Mouse (Mus musculus) forebrain, embryonic 10.5 days (tissue): ENCODE results near the gene Cyth3. TPM values are rescaled to one million over a fixed set of nuclear protein-coding genes. Genes with fewer than 3 reads are reported as not detected.

Experiments
- DNase-seq: peaks from one replicate; pipeline ENCODE4 v3.0.0-alpha.2; 2017; ENCODE audit warnings: low spot score; ENCODE audit errors: extremely low spot score
- H3K27ac ChIP-seq: fragments of 300-500 bp; sonication (generic); 2 replicates; pipeline ENCODE4 v1.5.1; 2016; ENCODE audit warnings: mild to moderate bottlenecking
- H3K27me3 ChIP-seq: fragments of 300-500 bp; sonication (generic); 2 replicates; pipeline ENCODE4 v1.6.1; 2016; ENCODE audit warnings: mild to moderate bottlenecking; ENCODE audit not compliant: poor library complexity, severe bottlenecking
- H3K36me3 ChIP-seq: fragments of 300-500 bp; sonication (generic); replicated peaks from 2 replicates; pipeline ENCODE4 v1.6.1; 2016; ENCODE audit warnings: mild to moderate bottlenecking, moderate library complexity
- H3K4me1 ChIP-seq: fragments of 300-500 bp; sonication (generic); 2 replicates; pipeline ENCODE4 v1.6.1; 2016
- H3K4me3 ChIP-seq: fragments of 300-500 bp; sonication (generic); 2 replicates; pipeline ENCODE4 v1.5.1; 2016; ENCODE audit warnings: mild to moderate bottlenecking, moderate library complexity
- H3K9me3 ChIP-seq: fragments of 300-500 bp; sonication (generic); 2 replicates; pipeline ENCODE4 v1.6.1; 2016; ENCODE audit warnings: mild to moderate bottlenecking, moderate library complexity
- WGBS: fragments of 180-500 bp; shearing (Covaris S2); methylation state at CpG from one replicate; pipeline ENCODE4 v1.1.7; 2016; 5-methylcytosine and 5-hydroxymethylcytosine counted together
- polyA plus RNA-seq: library from polyadenylated mRNA; unstranded; fragments of >200 nt; fragmentation: Nextera tagmentation; extraction: Ambion mirVana; gene quantifications from 2 replicates; pipeline ENCODE4 v1.2.1, GENCODE M21; 2016

Gene Cyth3
- polyA plus RNA-seq, 1 experiment from 2014 or later, result 31.6 TPM

DNA sequence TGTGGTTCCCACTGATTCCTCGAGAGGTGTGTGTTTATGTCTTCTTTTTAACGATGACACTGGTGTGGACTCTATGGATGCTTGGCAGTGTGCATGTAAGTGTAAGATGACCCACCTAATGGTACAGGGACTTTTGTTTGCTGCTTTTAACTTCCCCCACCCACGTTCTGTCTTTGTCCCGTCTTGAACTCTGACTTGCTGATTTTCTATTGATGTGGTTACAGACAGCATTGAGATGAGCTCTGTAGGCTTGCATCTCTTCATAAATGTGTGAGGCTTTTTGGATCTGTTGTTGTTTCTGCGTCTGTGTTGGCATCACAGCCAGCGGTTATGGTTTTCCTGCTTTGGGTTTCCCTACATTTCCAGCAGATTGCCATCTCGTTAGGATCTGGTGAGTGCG, 8.5 kb downstream of the Cyth3 start:
- no peak for DNase-seq

DNA sequence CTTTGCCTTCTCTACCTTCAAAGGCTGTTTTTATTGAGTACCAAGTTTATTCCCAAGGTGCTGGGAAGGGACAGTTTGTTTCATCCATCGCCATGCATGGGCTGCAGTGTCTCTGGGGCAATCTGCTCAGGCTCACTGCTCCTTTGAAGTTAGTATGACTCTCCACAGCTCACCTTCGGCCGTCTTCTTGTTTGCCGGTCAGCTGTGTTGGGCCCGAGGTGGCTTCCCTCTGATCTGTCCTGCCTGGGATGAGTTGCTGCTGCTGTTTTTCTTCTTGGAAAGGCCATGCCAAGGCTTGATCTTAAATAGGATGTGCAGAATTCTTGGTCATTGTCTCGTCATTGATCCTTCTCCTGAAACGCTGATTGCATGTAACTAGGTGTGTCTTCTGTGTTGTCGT, 9.3 kb downstream of the Cyth3 start:
- H3K9me3 ChIP-seq, result peaks cover 5% of the 10 kb centered on the region; the same call in 1 of the 2 replicates
- H3K4me1 ChIP-seq, result peaks cover 37% of the 10 kb centered on the region
- 92% methylated on average over 8 of the region's 8 CpGs for WGBS

More for the DNA sequence above, 8.5 kb downstream of the Cyth3 start:
- H3K27me3 ChIP-seq, result no peaks in the 10 kb centered on the region
- 0 out of 2 replicates have a peak, but pooled peaks cover 3% of the 10 kb centered on the region for H3K36me3 ChIP-seq
- H3K27ac ChIP-seq, result no peak overlapping the region
- H3K9me3 ChIP-seq, result peaks cover 5% of the 10 kb centered on the region; the same call in 1 of the 2 replicates
- H3K4me3 ChIP-seq, result no peak overlapping the region
- peaks cover 41% of the 10 kb centered on the region for H3K4me1 ChIP-seq
- WGBS, result 93% methylated on average over 8 of the region's 8 CpGs

DNA sequence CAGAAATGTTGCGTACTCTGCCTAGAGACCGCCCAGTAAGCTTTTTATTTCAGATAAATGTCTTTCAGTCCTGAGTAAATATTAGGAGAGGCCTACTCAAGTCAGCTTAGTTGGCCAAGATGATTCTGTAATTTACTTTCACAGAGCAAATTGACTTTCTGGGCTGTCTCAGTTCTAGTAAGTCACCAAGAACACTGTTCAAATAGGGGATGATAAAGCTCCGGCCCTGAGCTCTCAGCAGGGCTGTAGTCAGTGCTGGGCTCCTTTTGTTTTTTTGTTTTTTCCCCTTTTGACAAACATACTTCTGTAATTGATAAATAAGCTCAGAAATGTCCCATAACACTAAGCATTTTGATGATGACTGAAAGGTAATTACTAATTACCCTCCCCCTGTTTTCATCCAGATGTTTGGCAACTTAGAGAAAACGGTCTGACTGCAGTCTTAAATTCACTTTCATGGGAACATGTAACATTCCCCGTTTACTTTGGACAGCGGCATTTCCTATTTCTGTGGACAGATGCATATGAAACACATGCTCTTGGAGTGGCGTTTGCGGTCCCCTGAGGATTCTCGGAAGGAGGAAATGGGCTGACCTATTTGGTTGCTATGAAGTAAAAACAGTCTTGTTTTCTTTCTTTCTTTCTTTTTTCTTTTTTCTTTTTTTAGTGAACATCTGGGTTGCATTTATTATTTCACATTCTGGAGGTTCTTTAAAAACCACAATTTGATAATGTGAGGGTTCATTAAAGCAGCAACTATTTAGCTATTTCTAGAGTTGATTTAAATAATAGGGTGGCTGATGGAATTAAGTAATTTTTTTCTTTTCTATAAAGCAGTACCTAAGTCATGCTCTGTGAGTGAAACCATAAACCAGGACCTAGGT, 10.7 kb downstream of the Cyth3 start:
- no peak for DNase-seq
- 73% methylated on average over 9 of the region's 9 CpGs for whole genome bisulfite sequencing
- peaks cover 37% of the 10 kb centered on the region for H3K4me1 ChIP-seq
- peaks cover 5% of the 10 kb centered on the region; the same call in 1 of the 2 replicates for H3K9me3 ChIP-seq
- H3K27me3 ChIP-seq, result no peaks in the 10 kb centered on the region
- H3K27ac ChIP-seq, result no peak overlapping the region; the same call in 1 of the 2 replicates
- 0 out of 2 replicates have a peak, but pooled peaks cover 3% of the 10 kb centered on the region for H3K36me3 ChIP-seq
- no peak overlapping the region for H3K4me3 ChIP-seq

More for the DNA sequence above, 9.3 kb downstream of the Cyth3 start:
- Histone ChIP-seq H3K27ac (no peak overlapping the region), H3K36me3 (0 out of 2 replicates have a peak, but pooled peaks cover 3% of the 10 kb centered on the region), H3K4me3 (no peak overlapping the region), H3K27me3 (no peaks in the 10 kb centered on the region)
- DNase-seq, result no peak

DNA sequence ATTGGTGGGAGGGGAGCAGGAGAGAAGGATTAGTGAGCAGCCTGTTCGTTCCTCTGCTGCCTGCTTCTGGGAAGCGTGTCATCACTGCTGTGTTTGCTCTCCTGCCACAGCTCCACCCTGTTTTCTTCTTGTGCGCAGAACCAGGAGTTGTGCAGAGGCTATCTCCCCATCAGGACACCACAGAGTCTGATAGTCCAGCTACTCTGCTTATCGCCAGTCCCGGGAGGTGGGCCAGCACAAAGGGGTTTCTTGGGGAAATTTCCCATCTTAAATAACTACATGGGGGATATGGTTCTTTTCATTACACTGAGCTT, 11.3 kb downstream of the Cyth3 start:
- 0 out of 2 replicates have a peak, but pooled peaks cover 3% of the 10 kb centered on the region for H3K36me3 ChIP-seq
- WGBS, result 52% methylated on average over 5 of the region's 5 CpGs
- peaks cover 5% of the 10 kb centered on the region; the same call in 1 of the 2 replicates for H3K9me3 ChIP-seq
- no peak for DNase-seq
- peaks cover 43% of the 10 kb centered on the region for H3K4me1 ChIP-seq
- no peak overlapping the region for H3K4me3 ChIP-seq
- no peak overlapping the region; the same call in 1 of the 2 replicates for H3K27ac ChIP-seq
- H3K27me3 ChIP-seq, result no peaks in the 10 kb centered on the region

DNA sequence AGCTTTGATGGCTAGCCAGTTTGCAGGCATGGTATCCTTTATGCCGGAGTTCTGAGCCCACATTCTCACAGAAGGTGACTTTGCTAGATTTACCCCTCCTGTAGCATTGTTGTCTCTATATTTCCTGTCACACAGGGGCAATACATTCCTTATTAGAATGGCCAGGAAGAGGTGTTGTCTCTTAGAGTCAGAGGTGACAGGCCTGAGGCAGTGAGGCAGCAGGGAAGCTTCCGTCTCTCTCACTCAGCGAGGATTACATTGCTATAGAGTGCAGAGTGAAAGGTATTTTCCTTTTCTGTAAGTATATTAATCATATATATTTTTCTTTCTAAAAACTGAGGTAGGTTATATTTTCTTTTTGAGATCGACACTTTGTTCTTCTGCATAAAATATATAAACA, 11.6 kb downstream of the Cyth3 start:
- no peak overlapping the region; the same call in 1 of the 2 replicates for H3K27ac ChIP-seq
- WGBS, result 72% methylated on average over 4 of the region's 4 CpGs
- peaks cover 43% of the 10 kb centered on the region for H3K4me1 ChIP-seq

DNA sequence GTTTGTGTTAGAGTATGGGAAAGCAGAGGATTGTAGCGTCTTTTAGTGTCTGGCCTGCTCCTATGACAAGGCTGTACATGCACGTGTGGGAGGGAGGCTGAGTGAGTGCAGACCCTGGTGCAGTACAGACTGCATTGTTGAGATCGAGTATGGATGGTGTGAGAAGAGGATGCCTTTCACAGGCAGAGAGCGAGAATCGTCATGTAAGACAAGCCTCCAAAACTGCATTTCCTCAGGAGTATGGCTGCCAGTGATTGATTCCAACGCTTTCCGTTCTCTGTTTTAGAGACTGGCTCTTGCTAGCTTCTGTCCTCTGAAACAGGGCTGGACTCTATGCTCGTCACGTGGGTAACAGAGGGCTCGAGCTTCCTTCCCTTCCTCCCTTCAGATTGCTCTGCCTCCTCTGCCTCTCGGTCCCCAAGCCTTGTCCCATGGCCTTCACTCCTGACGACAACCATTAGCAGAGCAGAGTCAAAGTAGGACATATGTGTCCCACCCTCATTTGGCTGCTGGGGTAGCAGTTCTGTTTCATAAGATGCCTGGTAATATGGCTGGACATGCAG, 12.4 kb downstream of the Cyth3 start:
- no peaks in the 10 kb centered on the region for H3K27me3 ChIP-seq
- peaks cover 5% of the 10 kb centered on the region; the same call in 1 of the 2 replicates for H3K9me3 ChIP-seq
- 0 out of 2 replicates have a peak, but pooled peaks cover 3% of the 10 kb centered on the region for H3K36me3 ChIP-seq
- no peak overlapping the region for H3K4me3 ChIP-seq
- no peak overlapping the region for H3K27ac ChIP-seq
- H3K4me1 ChIP-seq, result peaks cover 43% of the 10 kb centered on the region
- DNase-seq, result no peak
- WGBS, result 62% methylated on average over 12 of the region's 12 CpGs

More for the DNA sequence above, 11.6 kb downstream of the Cyth3 start:
- peaks cover 5% of the 10 kb centered on the region; the same call in 1 of the 2 replicates for H3K9me3 ChIP-seq
- H3K36me3 ChIP-seq, result 0 out of 2 replicates have a peak, but pooled peaks cover 3% of the 10 kb centered on the region
- H3K27me3 ChIP-seq, result no peaks in the 10 kb centered on the region
- no peak overlapping the region for H3K4me3 ChIP-seq
- no peak for DNase-seq

DNA sequence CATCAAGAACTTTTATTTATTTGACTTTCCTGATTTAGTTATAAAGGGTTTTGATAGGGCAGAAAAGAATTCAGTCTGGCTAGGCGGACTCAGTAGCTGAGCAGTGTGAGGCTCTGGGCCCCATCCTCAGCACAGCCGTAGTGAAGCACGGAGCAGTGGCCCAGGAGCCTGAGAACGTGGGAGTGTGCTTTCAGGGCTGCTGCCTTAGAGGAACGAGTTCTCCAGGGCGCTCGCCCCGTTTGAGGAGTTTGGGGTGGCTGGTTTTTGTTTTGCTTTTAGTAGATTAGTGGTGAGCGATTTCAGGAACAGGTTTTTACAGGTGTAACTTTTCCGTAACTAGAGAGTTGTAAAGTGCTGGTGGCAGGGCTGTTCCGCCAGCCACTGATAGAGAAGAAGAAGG, 13.1 kb downstream of the Cyth3 start:
- Histone ChIP-seq H3K27me3 (no peaks in the 10 kb centered on the region), H3K36me3 (0 out of 2 replicates have a peak, but pooled peaks cover 2% of the 10 kb centered on the region), H3K27ac (no peak overlapping the region), H3K9me3 (peaks cover 2% of the 10 kb centered on the region; the same call in 1 of the 2 replicates), H3K4me3 (no peak overlapping the region), H3K4me1 (peaks cover 45% of the 10 kb centered on the region)
- WGBS, result 79% methylated on average over 11 of the region's 11 CpGs
- DNase-seq, result no peak

DNA sequence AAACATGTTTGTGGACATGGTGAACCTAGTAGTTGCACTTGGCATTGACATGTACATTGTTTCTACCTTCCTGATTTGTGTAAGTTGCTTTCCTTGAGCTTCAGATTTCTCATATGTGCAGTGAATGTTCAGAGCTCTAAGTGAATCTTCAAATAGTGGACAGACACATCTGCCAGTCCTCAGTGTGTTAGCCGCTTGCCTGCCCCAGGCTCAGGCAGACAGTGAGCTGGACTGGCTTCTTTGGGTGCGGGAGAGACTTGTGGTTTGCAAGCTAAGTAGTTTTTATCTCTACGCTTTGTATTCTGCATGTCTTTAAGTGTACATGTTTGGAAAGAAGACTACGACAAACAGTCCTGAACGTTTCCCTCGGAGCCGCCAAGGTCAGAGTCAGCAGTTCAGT, 13.9 kb downstream of the Cyth3 start:
- Histone ChIP-seq H3K36me3 (no peaks in the 10 kb centered on the region), H3K4me3 (no peak overlapping the region), H3K9me3 (no peaks in the 10 kb centered on the region), H3K4me1 (peaks cover 50% of the 10 kb centered on the region), H3K27me3 (no peaks in the 10 kb centered on the region), H3K27ac (no peak overlapping the region)
- DNase-seq, result no peak
- WGBS, result 90% methylated on average over 7 of the region's 7 CpGs

DNA sequence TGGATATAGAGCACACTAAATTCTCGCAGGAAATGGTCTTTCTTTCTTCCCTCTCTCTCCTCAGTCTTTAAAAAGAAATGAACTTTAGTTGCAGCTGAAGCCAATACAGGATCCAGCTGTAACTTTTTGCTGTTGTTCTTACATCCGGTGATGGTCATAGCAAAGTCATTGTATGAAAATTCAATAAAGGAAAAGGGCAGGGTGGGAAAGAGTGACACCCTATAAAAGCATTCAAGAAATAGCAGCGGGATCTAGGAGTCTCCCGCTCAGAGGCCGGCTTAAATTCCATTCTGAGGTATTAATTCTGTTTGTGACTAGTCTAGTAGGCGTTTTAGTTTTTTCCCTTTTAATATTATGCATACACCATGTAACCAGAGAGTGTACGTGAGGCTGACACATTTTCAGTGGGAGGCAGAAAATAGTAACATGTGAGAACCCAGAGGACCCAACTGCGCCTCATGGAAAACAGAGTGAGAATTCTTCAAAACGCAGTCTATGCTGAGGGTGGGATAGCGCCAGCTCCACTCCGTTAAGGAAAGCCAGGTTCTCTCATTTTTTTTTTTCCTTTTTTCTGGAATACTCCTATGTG, 15.7 kb downstream of the Cyth3 start:
- Histone ChIP-seq H3K4me3 (no peak overlapping the region), H3K27me3 (no peaks in the 10 kb centered on the region), H3K27ac (0 out of 2 replicates have a peak overlapping the region, but pooled peaks have one; percentile 53), H3K36me3 (no peaks in the 10 kb centered on the region), H3K9me3 (no peaks in the 10 kb centered on the region), H3K4me1 (peaks cover 54% of the 10 kb centered on the region)
- DNase-seq, result no peak
- WGBS, result 80% methylated on average over 11 of the region's 11 CpGs

DNA sequence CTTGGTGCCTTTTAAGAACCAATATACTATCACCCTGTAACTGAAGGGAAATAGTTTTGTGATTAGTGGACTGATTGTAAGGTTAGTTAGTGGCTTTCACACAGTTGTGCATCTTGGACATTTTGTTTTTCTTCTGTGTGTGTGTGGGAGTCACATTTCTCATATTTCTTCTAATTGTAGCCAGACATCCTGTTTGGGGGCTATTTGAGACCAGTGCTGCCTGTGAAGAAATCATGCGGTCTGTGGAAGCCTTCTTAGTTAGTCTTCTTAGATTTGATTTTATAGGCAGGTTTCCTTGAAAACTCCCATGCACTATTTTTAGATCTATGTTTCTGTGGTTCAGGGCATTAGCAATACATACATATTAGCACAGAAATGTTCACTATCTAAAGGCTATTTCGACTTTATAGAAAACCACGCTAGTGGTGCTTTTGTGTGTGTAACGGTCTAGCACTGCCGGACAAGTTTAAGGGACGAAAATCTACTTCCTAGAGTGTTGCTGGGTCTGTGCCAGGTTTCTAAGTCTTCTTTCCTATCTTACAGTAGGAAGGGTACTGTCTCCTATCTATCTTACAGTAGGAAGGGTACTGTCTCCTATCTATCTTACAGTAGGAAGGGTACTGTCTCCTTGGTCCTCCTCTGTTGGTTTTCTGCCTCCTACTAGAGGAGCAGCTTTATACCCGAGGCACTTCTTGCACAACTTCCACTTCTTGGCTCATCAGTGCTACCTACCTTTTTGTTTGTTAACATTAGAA, 16.4 kb downstream of the Cyth3 start:
- H3K36me3 ChIP-seq, result no peaks in the 10 kb centered on the region
- no peak overlapping the region for H3K4me3 ChIP-seq
- WGBS, result 83% methylated on average over 7 of the region's 7 CpGs
- no peaks in the 10 kb centered on the region for H3K27me3 ChIP-seq
- H3K4me1 ChIP-seq, result peaks cover 47% of the 10 kb centered on the region
- H3K27ac ChIP-seq, result peak overlapping the region; percentile 53; the same call in 1 of the 2 replicates
- DNase-seq, result no peak
- no peaks in the 10 kb centered on the region for H3K9me3 ChIP-seq

DNA sequence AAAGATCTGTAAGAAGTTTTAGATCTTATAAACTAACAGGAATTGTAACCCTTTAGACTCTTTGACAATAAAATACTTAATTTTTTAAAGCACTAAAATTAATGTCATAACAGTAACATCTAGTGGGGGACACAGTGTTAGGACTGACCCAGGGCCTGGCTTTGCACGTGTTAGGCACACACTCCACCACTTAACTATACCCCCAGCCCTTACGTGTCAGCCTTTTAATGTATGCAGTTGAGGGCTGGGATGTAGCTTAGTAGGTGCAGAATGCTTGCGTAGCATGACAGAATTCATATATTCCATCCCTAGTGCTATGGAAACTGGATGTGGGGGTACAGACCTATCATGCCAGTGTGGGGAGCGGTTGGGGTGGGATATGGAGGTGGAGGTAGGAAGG, 17.1 kb downstream of the Cyth3 start:
- Histone ChIP-seq H3K4me3 (no peak overlapping the region), H3K4me1 (peaks cover 43% of the 10 kb centered on the region), H3K27ac (0 out of 2 replicates have a peak overlapping the region, but pooled peaks have one; percentile 30), H3K9me3 (no peaks in the 10 kb centered on the region), H3K36me3 (no peaks in the 10 kb centered on the region), H3K27me3 (no peaks in the 10 kb centered on the region)
- WGBS, result 90% methylated on average over 4 of the region's 4 CpGs
- no peak for DNase-seq

DNA sequence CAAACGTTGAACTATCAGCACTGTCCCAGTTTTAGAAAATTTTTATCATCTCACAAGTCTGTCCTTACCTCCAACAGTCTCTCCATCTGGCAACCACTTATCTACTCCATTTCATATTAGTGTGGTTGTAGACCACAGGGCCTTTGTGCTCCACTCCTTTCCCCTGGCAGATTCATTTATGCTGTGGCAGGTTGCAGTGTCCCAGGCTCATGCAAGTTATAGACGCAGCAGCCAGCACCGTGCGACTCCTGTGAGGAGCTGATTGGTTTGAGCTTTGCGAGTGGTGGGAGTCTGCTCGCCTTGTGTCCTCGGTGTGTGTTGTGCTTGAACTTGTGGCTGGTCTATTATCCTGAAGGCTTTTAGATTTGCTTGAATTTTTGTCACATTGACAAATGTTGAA, 17.6 kb downstream of the Cyth3 start:
- no peak for DNase-seq
- Histone ChIP-seq H3K9me3 (no peaks in the 10 kb centered on the region), H3K36me3 (no peaks in the 10 kb centered on the region), H3K4me3 (no peak overlapping the region), H3K4me1 (peaks cover 38% of the 10 kb centered on the region), H3K27me3 (no peaks in the 10 kb centered on the region), H3K27ac (no peak overlapping the region)
- 85% methylated on average over 7 of the region's 7 CpGs for WGBS
